Mouse (Mus musculus) thymus, adult 2 months (tissue): ENCODE results near the gene Enkur. TPM values are rescaled to one million over a fixed set of nuclear protein-coding genes. Genes with fewer than 3 reads are reported as not detected.

Source experiments
- DNase-seq: peaks from one replicate; pipeline ENCODE4 v3.0.0; 2021
- H3K27ac ChIP-seq: fragments of 200-500 bp; 2 replicates; pipeline ENCODE4 v1.5.1; 2012; ENCODE audit warnings: low read length, control low read depth; ENCODE audit not compliant: control insufficient read depth, insufficient read depth
- H3K27me3 ChIP-seq: fragments of 200-500 bp; 2 replicates; pipeline ENCODE4 v1.6.1; 2012; ENCODE audit warnings: mild to moderate bottlenecking, low read length, moderate library complexity, mixed read lengths; ENCODE audit not compliant: control insufficient read depth, insufficient read depth
- H3K36me3 ChIP-seq: fragments of 200-500 bp; 2 replicates; pipeline ENCODE4 v1.6.1; 2012; ENCODE audit warnings: mild to moderate bottlenecking, low read length, moderate library complexity; ENCODE audit not compliant: control insufficient read depth, insufficient read depth
- H3K4me1 ChIP-seq: fragments of 200-500 bp; replicated peaks from 2 replicates; pipeline ENCODE4 v1.6.1; 2012; ENCODE audit warnings: low read length; ENCODE audit not compliant: control insufficient read depth, insufficient read depth
- H3K4me3 ChIP-seq: fragments of 200-500 bp; 2 replicates; pipeline ENCODE4 v1.5.1; 2012; ENCODE audit warnings: mild to moderate bottlenecking, low read length, control low read depth, moderate library complexity; ENCODE audit not compliant: control insufficient read depth, insufficient read depth
- CTCF ChIP-seq: fragments of 200-500 bp; IDR thresholded peaks from 2 replicates; pipeline ENCODE4 v1.5.1; 2012; ENCODE audit warnings: mild to moderate bottlenecking, control low read depth, low read length, moderate library complexity, borderline replicate concordance; ENCODE audit not compliant: control insufficient read depth, poor library complexity, insufficient read depth; ENCODE audit errors: extremely low read depth
- POLR2A ChIP-seq: fragments of 200-500 bp; IDR thresholded peaks from 2 replicates; pipeline ENCODE4 v1.6.1; 2012; ENCODE audit warnings: mild to moderate bottlenecking, low read length, control low read depth, moderate library complexity; ENCODE audit not compliant: control insufficient read depth, poor library complexity, insufficient read depth; ENCODE audit errors: extremely low read depth
- WGBS: fragments of 180-500 bp; shearing (Covaris S2); methylation state at CpG from one replicate; pipeline ENCODE4 v1.1.7; 2018; 5-methylcytosine and 5-hydroxymethylcytosine counted together
- polyA plus RNA-seq: library from polyadenylated mRNA; depleted of rRNA; stranded (reverse); fragments of >200 nt; gene quantifications from 2 replicates; pipeline ENCODE4 v1.2.3, GENCODE M21; 2012

The Enkur gene
- polyA plus RNA-seq, 1 experiment, result not detected

GRCm38 (mm10) chr2:21215284-21215683, 10.1 kb upstream of the Enkur start:
- no peak overlapping the region for H3K4me3 ChIP-seq
- WGBS, result 92% methylated on average over 2 of the region's 2 CpGs
- no peak for DNase-seq
- peaks cover 9% of the 10 kb centered on the region for H3K4me1 ChIP-seq
- H3K36me3 ChIP-seq, result no peaks in the 10 kb centered on the region
- H3K27ac ChIP-seq, result no peak overlapping the region
- TF ChIP-seq CTCF, result no peak
- TF ChIP-seq POLR2A, result no peak
- H3K27me3 ChIP-seq, result no peaks in the 10 kb centered on the region

- no peaks in the 10 kb centered on the region for H3K27me3 ChIP-seq
- TF ChIP-seq CTCF (no peak), POLR2A (no peak)
- H3K27ac ChIP-seq, result no peak overlapping the region
- H3K4me3 ChIP-seq, result no peak overlapping the region
- H3K4me1 ChIP-seq, result peaks cover 9% of the 10 kb centered on the region
- DNase-seq, result no peak
- H3K36me3 ChIP-seq, result no peaks in the 10 kb centered on the region
Observed at GRCm38 (mm10) chr2:21214322-21214721, 9.2 kb upstream of the Enkur start.

- Histone ChIP-seq H3K36me3 (no peaks in the 10 kb centered on the region), H3K27ac (no peak overlapping the region), H3K27me3 (no peaks in the 10 kb centered on the region), H3K4me3 (no peak overlapping the region), H3K4me1 (peaks cover 9% of the 10 kb centered on the region)
- whole genome bisulfite sequencing, result 94% methylated on average over 6 of the region's 6 CpGs
- DNase-seq, result no peak
- TF ChIP-seq CTCF, result no peak
- no peak for TF ChIP-seq POLR2A
Observed at GRCm38 (mm10) chr2:21211361-21211760, 6.2 kb upstream of the Enkur start.

GRCm38 (mm10) chr2:21206278-21206677, 1.1 kb upstream of the Enkur start:
- WGBS, result 42% methylated on average over 6 of the region's 6 CpGs

GRCm38 (mm10) chr2:21205831-21206159, 630 bp upstream of the Enkur start:
- 1% methylated on average over 19 of the region's 19 CpGs for WGBS
- Histone ChIP-seq H3K4me3 (peak overlapping the region; percentile 91), H3K4me1 (peaks cover 5% of the 10 kb centered on the region), H3K36me3 (no peaks in the 10 kb centered on the region), H3K27ac (no peak overlapping the region), H3K27me3 (no peaks in the 10 kb centered on the region)
- TF ChIP-seq POLR2A (no peak), CTCF (no peak)
- no peak for DNase-seq

More at GRCm38 (mm10) chr2:21206278-21206677, 1.1 kb upstream of the Enkur start:
- no peak for DNase-seq
- no peak overlapping the region for H3K27ac ChIP-seq
- TF ChIP-seq POLR2A (no peak), CTCF (no peak)
- H3K36me3 ChIP-seq, result no peaks in the 10 kb centered on the region
- peaks cover 5% of the 10 kb centered on the region for H3K4me1 ChIP-seq
- peak overlapping the region; percentile 91 for H3K4me3 ChIP-seq
- no peaks in the 10 kb centered on the region for H3K27me3 ChIP-seq

GRCm38 (mm10) chr2:21202754-21203153, 2.4 kb downstream of the Enkur start:
- WGBS, result 93% methylated on average over 2 of the region's 2 CpGs
- Histone ChIP-seq H3K27ac (no peak overlapping the region), H3K4me1 (peaks cover 5% of the 10 kb centered on the region), H3K4me3 (no peak overlapping the region), H3K36me3 (no peaks in the 10 kb centered on the region), H3K27me3 (no peaks in the 10 kb centered on the region)
- TF ChIP-seq POLR2A (no peak), CTCF (no peak)
- DNase-seq, result no peak

GRCm38 (mm10) chr2:21199051-21199450, 6.1 kb downstream of the Enkur start:
- 76% methylated on average over 3 of the region's 3 CpGs for WGBS
- no peak overlapping the region for H3K4me3 ChIP-seq
- no peak for TF ChIP-seq CTCF
- TF ChIP-seq POLR2A, result no peak
- no peaks in the 10 kb centered on the region for H3K36me3 ChIP-seq
- H3K27ac ChIP-seq, result no peak overlapping the region
- no peak for DNase-seq
- no peaks in the 10 kb centered on the region for H3K27me3 ChIP-seq
- H3K4me1 ChIP-seq, result no peaks in the 10 kb centered on the region
